Mouse (Mus musculus) stomach, embryonic 15.5 days (tissue): ENCODE data around the gene Abhd4. TPM values are rescaled to one million over a fixed set of nuclear protein-coding genes. Genes with fewer than 3 reads are reported as not detected.
A peak's percentile ranks its signal among the peaks of the same experiment; 100 is the strongest.

ENCODE experiments used
- ATAC-seq: fragments of 200-750 bp; cut with Nextera tagmentation; 2 replicates; pipeline ENCODE4 v1.8.0; 2017; ENCODE audit warnings: low read depth, moderate number of reproducible peaks, moderate TSS enrichment; ENCODE audit not compliant: insufficient read depth, low FRiP score
- H3K27ac ChIP-seq: fragments of 300-500 bp; sonication (generic); 2 replicates; pipeline ENCODE4 v1.5.1; 2015; ENCODE audit warnings: mild to moderate bottlenecking, inconsistent platforms
- H3K27me3 ChIP-seq: fragments of 300-500 bp; sonication (generic); replicated peaks from 2 replicates; pipeline ENCODE4 v1.6.1; 2015; ENCODE audit warnings: inconsistent platforms
- H3K36me3 ChIP-seq: fragments of 300-500 bp; sonication (generic); 2 replicates; pipeline ENCODE4 v1.6.1; 2015; ENCODE audit warnings: inconsistent platforms
- H3K4me1 ChIP-seq: fragments of 300-500 bp; sonication (generic); 2 replicates; pipeline ENCODE4 v1.6.1; 2015; ENCODE audit warnings: inconsistent platforms
- H3K4me2 ChIP-seq: fragments of 300-500 bp; sonication (generic); 2 replicates; pipeline ENCODE4 v1.6.1; 2015; ENCODE audit warnings: mild to moderate bottlenecking, inconsistent platforms
- H3K4me3 ChIP-seq: fragments of 300-500 bp; sonication (generic); replicated peaks from 2 replicates; pipeline ENCODE4 v1.5.1; 2015; ENCODE audit warnings: inconsistent platforms
- H3K9ac ChIP-seq: fragments of 300-500 bp; sonication (generic); 2 replicates; pipeline ENCODE4 v1.6.1; 2015; ENCODE audit warnings: inconsistent platforms
- H3K9me3 ChIP-seq: fragments of 300-500 bp; sonication (generic); 2 replicates; pipeline ENCODE4 v1.6.1; 2016; ENCODE audit warnings: inconsistent platforms
- WGBS: fragments of 180-500 bp; shearing (Covaris S2); methylation state at CpG from one replicate; pipeline ENCODE4 v1.1.7; 2015; 5-methylcytosine and 5-hydroxymethylcytosine counted together
- polyA plus RNA-seq: library from polyadenylated mRNA; unstranded; fragments of >200 nt; fragmentation: Nextera tagmentation; extraction: Ambion mirVana; gene quantifications from 2 replicates; pipeline ENCODE4 v1.2.1, GENCODE M21; 2015

Abhd4 gene
- polyA plus RNA-seq, 1 experiment from 2014 or later: 44.1 TPM

GRCm38 (mm10) chr14:54232143-54232542 is 21.8 kb upstream of the Abhd4 start:
- H3K9ac ChIP-seq: no peak overlapping the region
- peaks cover 8% of the 10 kb centered on the region; the same call in 1 of the 2 replicates for H3K36me3 ChIP-seq
- no peaks in the 10 kb centered on the region for H3K27me3 ChIP-seq
- H3K4me3 ChIP-seq: no peak overlapping the region
- peak overlapping the region; percentile 28; the same call in 1 of the 2 replicates for H3K27ac ChIP-seq
- H3K4me1 ChIP-seq: peaks cover 25% of the 10 kb centered on the region
- WGBS: 60% methylated on average over 9 of the region's 9 CpGs
- no peaks in the 10 kb centered on the region for H3K9me3 ChIP-seq
- no peak for ATAC-seq
- H3K4me2 ChIP-seq: no peak overlapping the region

- H3K4me2 ChIP-seq: peak overlapping the region; percentile 21
- 14% methylated on average over 9 of the region's 9 CpGs for WGBS
- peak; percentile 29; the same call in 1 of the 2 replicates for ATAC-seq
- no peak overlapping the region for H3K9ac ChIP-seq
- peaks cover 8% of the 10 kb centered on the region; the same call in 1 of the 2 replicates for H3K36me3 ChIP-seq
- no peak overlapping the region for H3K4me3 ChIP-seq
- no peaks in the 10 kb centered on the region for H3K9me3 ChIP-seq
- peak overlapping the region; percentile 76 for H3K27ac ChIP-seq
- peaks cover 19% of the 10 kb centered on the region for H3K4me1 ChIP-seq
- H3K27me3 ChIP-seq: no peaks in the 10 kb centered on the region
Observed at GRCm38 (mm10) chr14:54232811-54233558, 21.0 kb upstream of the Abhd4 start.

- ATAC-seq: no peak; the same call in 1 of the 2 replicates
- H3K9ac ChIP-seq: no peak overlapping the region
- WGBS: 58% methylated on average over 16 of the region's 16 CpGs
Observed at GRCm38 (mm10) chr14:54233559-54234143, 20.3 kb upstream of the Abhd4 start.

GRCm38 (mm10) chr14:54234231-54235040 is 19.6 kb upstream of the Abhd4 start:
- no peak for ATAC-seq
- Histone ChIP-seq H3K36me3 (peaks cover 8% of the 10 kb centered on the region; the same call in 1 of the 2 replicates), H3K4me3 (no peak overlapping the region), H3K9ac (no peak overlapping the region), H3K27ac (peak overlapping the region; percentile 76), H3K9me3 (no peaks in the 10 kb centered on the region), H3K4me2 (no peak overlapping the region), H3K4me1 (peaks cover 13% of the 10 kb centered on the region), H3K27me3 (no peaks in the 10 kb centered on the region)
- WGBS: 77% methylated on average over 20 of the region's 20 CpGs

More at GRCm38 (mm10) chr14:54233559-54234143, 20.3 kb upstream of the Abhd4 start:
- H3K4me3 ChIP-seq: no peak overlapping the region
- H3K9me3 ChIP-seq: no peaks in the 10 kb centered on the region
- H3K36me3 ChIP-seq: peaks cover 8% of the 10 kb centered on the region; the same call in 1 of the 2 replicates
- no peaks in the 10 kb centered on the region for H3K27me3 ChIP-seq
- H3K4me2 ChIP-seq: peak overlapping the region; percentile 21; the same call in 1 of the 2 replicates
- H3K27ac ChIP-seq: peak overlapping the region; percentile 76
- peaks cover 14% of the 10 kb centered on the region for H3K4me1 ChIP-seq

GRCm38 (mm10) chr14:54235825-54236540 is 18.0 kb upstream of the Abhd4 start:
- 82% methylated on average over 5 of the region's 5 CpGs for WGBS
- Histone ChIP-seq H3K4me1 (peaks cover 13% of the 10 kb centered on the region), H3K4me2 (no peak overlapping the region), H3K4me3 (no peak overlapping the region), H3K27me3 (no peaks in the 10 kb centered on the region), H3K27ac (no peak overlapping the region), H3K9ac (no peak overlapping the region), H3K9me3 (no peaks in the 10 kb centered on the region), H3K36me3 (peaks cover 14% of the 10 kb centered on the region)
- no peak for ATAC-seq

GRCm38 (mm10) chr14:54236881-54237280 is 17.1 kb upstream of the Abhd4 start:
- Histone ChIP-seq H3K4me3 (no peak overlapping the region), H3K4me2 (no peak overlapping the region), H3K4me1 (peaks cover 13% of the 10 kb centered on the region), H3K27me3 (no peaks in the 10 kb centered on the region), H3K9me3 (no peaks in the 10 kb centered on the region), H3K36me3 (peaks cover 23% of the 10 kb centered on the region), H3K27ac (no peak overlapping the region), H3K9ac (no peak overlapping the region)
- WGBS: 86% methylated on average over 5 of the region's 5 CpGs
- ATAC-seq: no peak

- H3K4me1 ChIP-seq: no peaks in the 10 kb centered on the region
- H3K36me3 ChIP-seq: peaks cover 35% of the 10 kb centered on the region
- H3K27ac ChIP-seq: no peak overlapping the region
- no peaks in the 10 kb centered on the region for H3K9me3 ChIP-seq
- peak; percentile 55; the same call in 1 of the 2 replicates for ATAC-seq
- H3K27me3 ChIP-seq: no peaks in the 10 kb centered on the region
- H3K4me3 ChIP-seq: no peak overlapping the region
- H3K9ac ChIP-seq: no peak overlapping the region
- whole genome bisulfite sequencing: 18% methylated on average over 7 of the region's 7 CpGs
- H3K4me2 ChIP-seq: no peak overlapping the region
Observed at GRCm38 (mm10) chr14:54239002-54239736, 14.8 kb upstream of the Abhd4 start.

- Histone ChIP-seq H3K9ac (no peak overlapping the region), H3K4me3 (no peak overlapping the region), H3K27ac (no peak overlapping the region), H3K36me3 (peaks cover 30% of the 10 kb centered on the region), H3K27me3 (no peaks in the 10 kb centered on the region), H3K4me1 (no peaks in the 10 kb centered on the region), H3K4me2 (no peak overlapping the region), H3K9me3 (no peaks in the 10 kb centered on the region)
- ATAC-seq: no peak
- WGBS: 83% methylated on average over 5 of the region's 5 CpGs
Observed at GRCm38 (mm10) chr14:54240542-54240941, 13.4 kb upstream of the Abhd4 start.

- H3K27ac ChIP-seq: no peak overlapping the region
- no peaks in the 10 kb centered on the region for H3K9me3 ChIP-seq
- H3K27me3 ChIP-seq: no peaks in the 10 kb centered on the region
- H3K9ac ChIP-seq: no peak overlapping the region
- 68% methylated on average over 3 of the region's 3 CpGs for WGBS
- no peak overlapping the region for H3K4me2 ChIP-seq
- no peak overlapping the region for H3K4me3 ChIP-seq
- H3K36me3 ChIP-seq: peaks cover 27% of the 10 kb centered on the region
- H3K4me1 ChIP-seq: 0 out of 2 replicates have a peak, but pooled peaks cover under 1% of the 10 kb centered on the region
- ATAC-seq: no peak
Observed at GRCm38 (mm10) chr14:54244183-54244582, 9.8 kb upstream of the Abhd4 start.

GRCm38 (mm10) chr14:54246232-54246631 is 7.8 kb upstream of the Abhd4 start:
- no peak overlapping the region for H3K4me2 ChIP-seq
- WGBS: 84% methylated on average over 3 of the region's 3 CpGs
- no peak overlapping the region for H3K4me3 ChIP-seq
- H3K27ac ChIP-seq: no peak overlapping the region
- H3K4me1 ChIP-seq: peaks cover 16% of the 10 kb centered on the region; the same call in 1 of the 2 replicates
- no peaks in the 10 kb centered on the region for H3K27me3 ChIP-seq
- H3K36me3 ChIP-seq: peaks cover 19% of the 10 kb centered on the region
- no peak overlapping the region for H3K9ac ChIP-seq
- no peaks in the 10 kb centered on the region for H3K9me3 ChIP-seq
- no peak for ATAC-seq

- no peak overlapping the region for H3K27ac ChIP-seq
- H3K4me3 ChIP-seq: no peak overlapping the region
- peaks cover 26% of the 10 kb centered on the region; the same call in 1 of the 2 replicates for H3K4me1 ChIP-seq
- H3K9ac ChIP-seq: no peak overlapping the region
- no peak overlapping the region for H3K4me2 ChIP-seq
- no peak for ATAC-seq
- no peaks in the 10 kb centered on the region for H3K27me3 ChIP-seq
- 48% methylated on average over 9 of the region's 9 CpGs for WGBS
- no peaks in the 10 kb centered on the region for H3K9me3 ChIP-seq
- no peaks in the 10 kb centered on the region; the same call in 1 of the 2 replicates for H3K36me3 ChIP-seq
Observed at GRCm38 (mm10) chr14:54249326-54249725, 4.7 kb upstream of the Abhd4 start.
